Mouse (Mus musculus): ENCODE results near the gene Taar4. TPM values are rescaled to one million over a fixed set of nuclear protein-coding genes. Genes with fewer than 3 reads are reported as not detected.

Gene Taar4
- polyA plus RNA-seq, 1 experiment = not detected

DNA sequence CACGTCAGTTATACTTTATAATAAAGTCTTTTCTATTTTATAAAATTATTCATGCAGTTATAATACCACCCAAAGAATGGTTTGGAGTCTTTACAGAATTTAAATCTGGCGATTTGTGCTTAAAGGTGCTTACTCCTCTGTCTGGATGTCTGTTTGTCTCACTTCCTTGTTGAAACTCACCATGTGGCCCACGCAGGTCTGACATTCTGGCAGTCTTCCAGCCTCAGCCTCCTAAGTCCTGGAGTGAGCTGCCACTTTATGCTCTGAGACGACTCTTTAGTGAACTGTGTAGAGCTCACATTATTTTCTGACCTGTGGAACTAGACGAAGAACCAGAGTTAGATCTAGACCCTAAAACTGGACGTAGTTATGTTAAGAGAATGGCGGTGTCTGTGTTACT is 12.3 kb upstream of the Taar4 start:
- no peak overlapping the region for H3K27ac ChIP-seq (ENCODE audit: insufficient read depth, low read length)
- no peaks in the 10 kb centered on the region for H3K36me3 ChIP-seq (ENCODE audit: control insufficient read depth, insufficient read depth, low read length)
- H3K4me3 ChIP-seq (ENCODE audit: extremely low read depth, insufficient read depth, insufficient read length) = no peak overlapping the region
- DNase-seq (ENCODE audit: low read depth in 1 of 2, low spot score in 2 of 2) = no peak
- H3K27me3 ChIP-seq (ENCODE audit: control insufficient read depth, insufficient read depth, low read length) = no peaks in the 10 kb centered on the region
- 54% methylated on average over 7 of the region's 7 CpGs for WGBS
- H3K4me1 ChIP-seq (ENCODE audit: control insufficient read depth, insufficient read depth, insufficient read length) = no peaks in the 10 kb centered on the region
- TF ChIP-seq CTCF (IDR thresholded peaks at IDR 0.05; ENCODE audit: extremely low read depth, insufficient read depth, insufficient read length, insufficient replicate concordance) = no peak
- TF ChIP-seq POLR2A (IDR thresholded peaks at IDR 0.05; ENCODE audit: low read depth, low read length) = no peak

GRCm38 (mm10) chr10:23949508-23950005 is 10.7 kb upstream of the Taar4 start, which contains the start of gene Taar3:
TSS of gene Taar3 (plus strand) at chr10:23949558.
- no peak within 1 kb of the TSS for H3K27ac ChIP-seq (ENCODE audit: insufficient read depth, low read length)
- H3K4me1 ChIP-seq (ENCODE audit: control insufficient read depth, insufficient read depth, insufficient read length) = no peaks in the 10 kb centered on the region
- no peaks in the 10 kb centered on the region for H3K27me3 ChIP-seq (ENCODE audit: control insufficient read depth, insufficient read depth, low read length)
- WGBS = 90% methylated on average over 16 of the region's 16 CpGs
- DNase-seq (ENCODE audit: low read depth in 1 of 2, low spot score in 2 of 2) = no peak
- no peaks in the 10 kb centered on the region for H3K36me3 ChIP-seq (ENCODE audit: control insufficient read depth, insufficient read depth, low read length)
- TF ChIP-seq CTCF (IDR thresholded peaks at IDR 0.05; ENCODE audit: extremely low read depth, insufficient read depth, insufficient read length, insufficient replicate concordance) = no peak
- TF ChIP-seq POLR2A (IDR thresholded peaks at IDR 0.05; ENCODE audit: low read depth, low read length) = no peak
- H3K4me3 ChIP-seq (ENCODE audit: extremely low read depth, insufficient read depth, insufficient read length) = no peak within 1 kb of the TSS

DNA sequence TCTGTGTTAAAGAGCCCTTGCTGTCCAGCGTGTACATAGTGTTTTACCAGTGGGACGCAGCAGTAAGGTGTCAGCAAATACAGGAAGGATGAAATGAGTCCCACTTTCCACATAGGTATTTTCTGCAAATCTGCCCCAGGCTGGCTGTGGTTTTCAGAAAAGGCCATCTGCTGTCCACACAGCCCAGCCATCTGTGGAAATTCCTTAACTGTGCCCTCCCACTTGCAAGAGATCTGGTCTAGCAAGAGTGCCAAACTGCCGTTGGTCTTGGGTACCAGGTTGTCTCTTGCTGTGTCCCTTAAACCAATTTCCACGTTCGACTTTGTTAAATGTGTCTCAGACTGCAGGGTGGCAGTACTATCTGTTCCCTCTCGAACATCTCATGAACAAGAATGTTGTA is 8.6 kb upstream of the Taar4 start:
- no peaks in the 10 kb centered on the region for H3K36me3 ChIP-seq (ENCODE audit: control insufficient read depth, insufficient read depth, low read length)
- H3K27ac ChIP-seq (ENCODE audit: insufficient read depth, low read length) = no peak overlapping the region
- H3K27me3 ChIP-seq (ENCODE audit: control insufficient read depth, insufficient read depth, low read length) = no peaks in the 10 kb centered on the region
- no peaks in the 10 kb centered on the region for H3K4me1 ChIP-seq (ENCODE audit: control insufficient read depth, insufficient read depth, insufficient read length)
- TF ChIP-seq POLR2A (IDR thresholded peaks at IDR 0.05; ENCODE audit: low read depth, low read length) = no peak
- no peak for TF ChIP-seq CTCF (IDR thresholded peaks at IDR 0.05; ENCODE audit: extremely low read depth, insufficient read depth, insufficient read length, insufficient replicate concordance)
- DNase-seq (ENCODE audit: low read depth in 1 of 2, low spot score in 2 of 2) = no peak
- no peak overlapping the region for H3K4me3 ChIP-seq (ENCODE audit: extremely low read depth, insufficient read depth, insufficient read length)
- 85% methylated on average over 6 of the region's 6 CpGs for WGBS

DNA sequence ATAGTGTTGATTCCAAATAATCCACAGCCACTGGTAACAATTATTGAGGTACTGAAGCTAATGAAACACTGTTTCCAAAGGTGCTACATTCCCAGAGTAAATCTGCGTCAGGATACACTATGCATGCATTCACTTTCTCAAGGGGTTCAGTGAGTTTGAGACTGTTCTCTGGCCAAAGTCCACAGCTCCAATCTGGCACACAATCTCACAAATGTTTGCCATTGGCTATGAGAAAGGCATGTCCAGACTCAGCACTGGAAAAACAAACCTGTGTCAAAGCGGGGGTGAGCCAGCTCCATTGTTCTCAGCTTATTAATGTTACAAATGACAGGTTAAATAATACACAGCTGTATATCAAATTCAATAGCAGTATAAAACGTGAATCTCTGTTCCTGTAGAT is 1.2 kb upstream of the Taar4 start:
- no peak for TF ChIP-seq CTCF (IDR thresholded peaks at IDR 0.05; ENCODE audit: extremely low read depth, insufficient read depth, insufficient read length, insufficient replicate concordance)
- TF ChIP-seq POLR2A (IDR thresholded peaks at IDR 0.05; ENCODE audit: low read depth, low read length) = no peak
- Histone ChIP-seq H3K27me3 (ENCODE audit: control insufficient read depth, insufficient read depth, low read length) (no peaks in the 10 kb centered on the region), H3K36me3 (ENCODE audit: control insufficient read depth, insufficient read depth, low read length) (no peaks in the 10 kb centered on the region), H3K4me3 (ENCODE audit: extremely low read depth, insufficient read depth, insufficient read length) (no peak overlapping the region), H3K27ac (ENCODE audit: insufficient read depth, low read length) (no peak overlapping the region), H3K4me1 (ENCODE audit: control insufficient read depth, insufficient read depth, insufficient read length) (no peaks in the 10 kb centered on the region)
- WGBS = 82% methylated on average over 3 of the region's 3 CpGs
- DNase-seq (ENCODE audit: low read depth in 1 of 2, low spot score in 2 of 2) = no peak

- Histone ChIP-seq H3K27ac (ENCODE audit: insufficient read depth, low read length) (no peak overlapping the region), H3K4me1 (ENCODE audit: control insufficient read depth, insufficient read depth, insufficient read length) (no peaks in the 10 kb centered on the region), H3K36me3 (ENCODE audit: control insufficient read depth, insufficient read depth, low read length) (no peaks in the 10 kb centered on the region), H3K27me3 (ENCODE audit: control insufficient read depth, insufficient read depth, low read length) (no peaks in the 10 kb centered on the region), H3K4me3 (ENCODE audit: extremely low read depth, insufficient read depth, insufficient read length) (no peak overlapping the region)
- TF ChIP-seq POLR2A (IDR thresholded peaks at IDR 0.05; ENCODE audit: low read depth, low read length) (no peak), CTCF (IDR thresholded peaks at IDR 0.05; ENCODE audit: extremely low read depth, insufficient read depth, insufficient read length, insufficient replicate concordance) (no peak)
- DNase-seq (ENCODE audit: low read depth in 1 of 2, low spot score in 2 of 2) = no peak
- 76% methylated on average over 3 of the region's 3 CpGs for WGBS
These were observed 3.1 kb downstream of the Taar4 start for GRCm38 (mm10) chr10:23963444-23963843.

DNA sequence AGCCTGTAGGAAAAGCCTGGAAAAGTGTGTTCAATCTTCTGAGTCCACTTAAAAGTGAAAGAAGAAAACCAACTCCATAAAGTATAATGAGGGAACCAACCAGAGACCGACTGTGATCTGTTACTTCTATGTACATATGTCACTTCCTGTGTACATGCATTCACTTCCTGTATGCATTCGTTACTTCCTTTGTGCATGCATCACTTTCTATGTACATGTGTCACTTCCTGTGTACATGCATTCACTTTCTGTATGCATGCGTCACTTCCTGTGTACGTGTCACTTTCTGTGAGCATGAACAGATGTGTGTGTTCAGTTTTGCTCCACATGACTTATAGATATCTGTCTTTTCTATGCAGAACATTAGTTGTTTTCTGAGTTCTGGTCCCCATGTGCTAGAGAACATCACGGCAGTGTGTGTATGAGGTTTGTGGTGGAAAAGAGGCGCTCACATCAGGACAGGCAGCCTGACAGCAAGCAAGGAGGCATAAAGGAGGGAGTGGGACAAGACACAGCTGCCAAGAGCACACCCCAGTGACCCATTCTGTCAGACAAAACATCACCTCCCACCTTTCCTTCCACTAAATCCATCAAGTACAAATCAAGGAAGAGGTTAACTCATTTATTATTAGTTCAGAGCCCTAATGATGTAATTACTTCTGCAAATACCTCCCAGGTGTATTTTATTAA is 4.8 kb downstream of the Taar4 start:
- TF ChIP-seq CTCF (IDR thresholded peaks at IDR 0.05; ENCODE audit: extremely low read depth, insufficient read depth, insufficient read length, insufficient replicate concordance) (no peak), POLR2A (IDR thresholded peaks at IDR 0.05; ENCODE audit: low read depth, low read length) (no peak)
- Histone ChIP-seq H3K4me3 (ENCODE audit: extremely low read depth, insufficient read depth, insufficient read length) (no peak overlapping the region), H3K4me1 (ENCODE audit: control insufficient read depth, insufficient read depth, insufficient read length) (no peaks in the 10 kb centered on the region), H3K36me3 (ENCODE audit: control insufficient read depth, insufficient read depth, low read length) (no peaks in the 10 kb centered on the region), H3K27me3 (ENCODE audit: control insufficient read depth, insufficient read depth, low read length) (no peaks in the 10 kb centered on the region), H3K27ac (ENCODE audit: insufficient read depth, low read length) (no peak overlapping the region)
- no peak for DNase-seq (ENCODE audit: low read depth in 1 of 2, low spot score in 2 of 2)
- 85% methylated on average over 6 of the region's 6 CpGs for WGBS

DNA sequence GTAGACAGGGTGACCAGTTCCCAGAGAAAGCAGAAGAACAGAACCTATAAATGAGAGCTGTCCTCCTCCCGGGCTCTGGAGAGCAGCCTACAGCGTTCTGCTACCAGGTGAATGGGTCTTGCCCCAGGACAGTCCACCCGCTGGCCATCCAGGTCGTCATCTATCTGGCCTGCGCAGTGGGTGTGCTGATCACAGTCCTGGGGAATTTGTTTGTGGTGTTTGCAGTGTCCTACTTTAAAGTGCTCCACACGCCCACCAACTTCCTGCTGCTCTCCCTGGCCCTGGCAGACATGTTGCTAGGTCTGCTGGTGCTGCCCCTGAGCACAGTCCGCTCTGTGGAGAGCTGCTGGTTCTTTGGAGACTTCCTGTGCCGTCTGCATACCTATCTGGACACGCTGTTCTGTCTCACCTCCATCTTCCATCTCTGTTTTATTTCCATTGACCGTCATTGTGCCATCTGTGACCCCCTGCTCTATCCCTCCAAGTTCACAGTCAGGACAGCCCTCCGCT is 10.4 kb downstream of the Taar4 start, which contains the start of gene Taar5:
TSS of gene Taar5 (plus strand) at position 51 of the 510 bp plus-strand sequence.
- Histone ChIP-seq H3K4me1 (ENCODE audit: control insufficient read depth, insufficient read depth, insufficient read length) (no peaks in the 10 kb centered on the region), H3K27me3 (ENCODE audit: control insufficient read depth, insufficient read depth, low read length) (no peaks in the 10 kb centered on the region), H3K27ac (ENCODE audit: insufficient read depth, low read length) (no peak within 1 kb of the TSS), H3K36me3 (ENCODE audit: control insufficient read depth, insufficient read depth, low read length) (no peaks in the 10 kb centered on the region), H3K4me3 (ENCODE audit: extremely low read depth, insufficient read depth, insufficient read length) (no peak within 1 kb of the TSS)
- TF ChIP-seq POLR2A (IDR thresholded peaks at IDR 0.05; ENCODE audit: low read depth, low read length) (no peak), CTCF (IDR thresholded peaks at IDR 0.05; ENCODE audit: extremely low read depth, insufficient read depth, insufficient read length, insufficient replicate concordance) (no peak)
- 88% methylated on average over 11 of the region's 11 CpGs for WGBS
- no peak for DNase-seq (ENCODE audit: low read depth in 1 of 2, low spot score in 2 of 2)
